Mouse (Mus musculus): Measurements from ENCODE around the gene H2-Q4. TPM values are rescaled to one million over a fixed set of nuclear protein-coding genes. Genes with fewer than 3 reads are reported as not detected.

H2-Q4 gene
- 69.3 TPM for polyA plus RNA-seq (2017; shearing (Covaris generic))

DNA sequence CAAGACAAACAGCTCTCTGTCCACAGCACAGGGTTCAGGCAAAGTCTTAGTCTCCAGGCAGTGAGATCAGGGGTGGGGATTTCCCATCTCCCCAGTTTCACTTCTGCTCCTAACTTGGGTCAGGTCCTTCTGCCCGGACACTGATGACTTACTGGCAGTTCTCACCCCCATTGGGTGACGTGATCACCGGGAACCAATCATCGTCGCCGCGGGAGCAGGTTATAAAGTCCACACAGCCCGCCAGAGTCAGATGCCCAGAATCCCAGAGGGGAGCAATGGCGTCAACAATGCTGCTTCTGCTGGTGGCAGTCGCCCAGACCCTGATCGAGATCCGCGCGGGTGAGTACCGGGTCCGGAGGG is at the start of gene H2-Q4:
H2-Q4 (plus strand) TSS at position 249 of the 360 bp plus-strand sequence.

DNA sequence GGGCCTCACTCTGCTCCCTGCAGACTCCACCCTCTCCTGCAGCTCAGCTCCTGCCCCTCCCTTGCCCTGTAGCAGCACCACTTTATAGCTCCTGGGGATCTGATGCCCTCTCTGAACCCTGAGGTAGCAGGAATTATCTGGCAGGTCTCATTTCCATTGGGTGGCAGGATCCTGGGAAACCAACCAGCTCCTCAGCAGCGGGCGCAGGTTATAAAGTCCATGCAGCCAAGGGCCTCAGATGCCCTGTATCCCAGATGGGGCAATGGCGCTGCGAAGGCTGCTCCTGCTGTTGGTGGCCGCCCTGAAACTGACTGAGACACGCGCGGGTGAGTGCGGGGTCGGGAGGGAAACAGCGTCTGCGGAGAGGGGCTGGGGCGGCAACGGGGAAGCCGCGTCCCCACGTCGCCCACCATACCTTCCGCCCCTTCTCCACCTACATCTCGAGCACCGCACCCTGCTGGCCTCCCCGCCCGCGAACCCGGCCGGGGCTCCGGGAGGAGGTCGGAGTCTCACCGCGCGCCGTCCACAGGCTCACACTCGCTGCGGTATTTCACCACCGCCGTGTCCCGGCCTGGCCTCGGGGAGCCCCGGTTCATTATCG is 37.2 kb upstream of the H2-Q4 start, which contains the start of gene H2-Q2:
H2-Q2 (plus strand) TSS at position 172 of the 601 bp plus-strand sequence.

DNA sequence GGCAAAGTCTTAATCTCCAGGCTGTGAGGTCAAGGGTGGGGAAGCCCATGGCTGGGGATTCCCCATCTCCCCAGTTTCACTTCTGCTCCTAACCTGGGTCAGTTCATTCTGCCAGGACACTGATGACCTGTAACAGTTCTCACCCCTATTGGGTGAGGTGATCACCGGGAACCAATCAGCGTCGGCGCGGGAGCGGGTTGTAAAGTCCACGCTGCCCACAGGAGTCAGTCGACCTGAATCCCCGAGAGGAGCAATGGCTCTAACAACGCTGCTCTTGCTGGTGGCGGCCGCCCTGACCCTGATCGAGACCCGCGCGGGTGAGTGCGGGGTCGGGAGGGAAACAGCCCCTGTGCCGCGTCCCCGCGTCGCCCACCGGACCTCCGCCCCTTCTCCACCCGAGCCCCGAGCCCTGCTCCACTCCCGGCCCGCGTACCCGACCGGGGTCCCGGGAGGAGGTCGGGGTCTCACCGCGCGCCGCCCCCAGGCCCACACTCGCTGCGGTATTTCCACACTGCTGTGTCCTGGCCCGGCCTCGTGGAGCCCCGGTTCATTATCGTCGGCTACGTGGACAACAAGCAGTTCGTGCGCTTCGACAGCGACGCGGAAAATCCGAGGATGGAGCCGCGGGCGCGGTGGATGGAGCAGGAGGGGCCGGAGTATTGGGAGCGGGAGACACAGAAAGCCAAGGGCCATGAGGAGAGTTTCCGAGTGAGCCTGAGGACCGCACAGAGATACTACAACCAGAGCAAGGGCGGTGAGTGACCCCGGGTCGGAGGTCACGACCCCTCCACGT is 45.4 kb downstream of the H2-Q4 start, which contains the start of gene H2-Q6:
H2-Q6 (plus strand) TSS at position 227 of the 793 bp plus-strand sequence.

Other genes starting within 250 kb of the H2-Q4 start
- gene Apom, start 247.6 kb upstream of the H2-Q4 start, polyA plus RNA-seq (2017; shearing (Covaris generic)): not detected
- gene Bag6, start 244.4 kb upstream of the H2-Q4 start, polyA plus RNA-seq (2017; shearing (Covaris generic)): 75.1 TPM
- 38.6 TPM for gene Prrc2a, start 214.7 kb upstream of the H2-Q4 start, polyA plus RNA-seq (2017; shearing (Covaris generic))
- not detected for gene Aif1, start 203.5 kb upstream of the H2-Q4 start, polyA plus RNA-seq (2017; shearing (Covaris generic))
- 1.6 TPM for gene Lst1, start 191.2 kb upstream of the H2-Q4 start, polyA plus RNA-seq (2017; shearing (Covaris generic))
- gene Ltb, start 185.2 kb upstream of the H2-Q4 start, polyA plus RNA-seq (2017; shearing (Covaris generic)): 849 TPM
- gene Tnf, start 177.6 kb upstream of the H2-Q4 start, polyA plus RNA-seq (2017; shearing (Covaris generic)): 107 TPM
- 42.5 TPM for gene Lta, start 174.3 kb upstream of the H2-Q4 start, polyA plus RNA-seq (2017; shearing (Covaris generic))
- gene Gm16181, start 158.8 kb upstream of the H2-Q4 start, polyA plus RNA-seq (2017; shearing (Covaris generic)): not detected
- gene Atp6v1g2, start 146.0 kb upstream of the H2-Q4 start, polyA plus RNA-seq (2017; shearing (Covaris generic)): 4.8 TPM
- 18.7 TPM for gene Nfkbil1, start 143.8 kb upstream of the H2-Q4 start, polyA plus RNA-seq (2017; shearing (Covaris generic))
- 170 TPM for gene Ddx39b, start 137.9 kb upstream of the H2-Q4 start, polyA plus RNA-seq (2017; shearing (Covaris generic))
- gene H2-D1, start 116.9 kb upstream of the H2-Q4 start, polyA plus RNA-seq (2017; shearing (Covaris generic)): 6,438 TPM
- gene H2-Q1, start 59.2 kb upstream of the H2-Q4 start, polyA plus RNA-seq (2017; shearing (Covaris generic)): 0.26 TPM
- 47.9 TPM for gene H2-Q2, start 37.4 kb upstream of the H2-Q4 start, polyA plus RNA-seq (2017; shearing (Covaris generic))
- gene H2-Q6, start 45.2 kb downstream of the H2-Q4 start, polyA plus RNA-seq (2017; shearing (Covaris generic)): 1,046 TPM
- 2,635 TPM for gene H2-Q7, start 59.5 kb downstream of the H2-Q4 start, polyA plus RNA-seq (2017; shearing (Covaris generic))
- 121 TPM for gene H2-Q10, start 90.5 kb downstream of the H2-Q4 start, polyA plus RNA-seq (2017; shearing (Covaris generic))
- not detected for gene Pou5f1, start 126.4 kb downstream of the H2-Q4 start, polyA plus RNA-seq (2017; shearing (Covaris generic))
- gene Tcf19, start 137.2 kb downstream of the H2-Q4 start, polyA plus RNA-seq (2017; shearing (Covaris generic)): 12.1 TPM
- 15.1 TPM for gene Cchcr1, start 137.5 kb downstream of the H2-Q4 start, polyA plus RNA-seq (2017; shearing (Covaris generic))
- not detected for gene Psors1c2, start 153.6 kb downstream of the H2-Q4 start, polyA plus RNA-seq (2017; shearing (Covaris generic))
- gene Cdsn, start 172.5 kb downstream of the H2-Q4 start, polyA plus RNA-seq (2017; shearing (Covaris generic)): not detected
- not detected for gene 2300002M23Rik, start 187.8 kb downstream of the H2-Q4 start, polyA plus RNA-seq (2017; shearing (Covaris generic))
- gene Sfta2, start 221.9 kb downstream of the H2-Q4 start, polyA plus RNA-seq (2017; shearing (Covaris generic)): not detected
- not detected for gene Gm9573, start 247.0 kb downstream of the H2-Q4 start, polyA plus RNA-seq (2017; shearing (Covaris generic))

Measured in effector memory CD4-positive, alpha-beta T cell, adult 5 months (primary cell).